Mouse (Mus musculus) mesoderm, embryonic 11.5 days (tissue): ENCODE measurements around the gene Clec16a.
A peak's percentile ranks its signal among the peaks of the same experiment; 100 is the strongest.

ENCODE experiments used
- DNase-seq: peaks from one replicate; pipeline ENCODE4 v3.0.0-alpha.2; 2012; ENCODE audit warnings: low read depth, low spot score

The Clec16a gene

GRCm38 (mm10) chr16:10762569-10763180 lies 217.5 kb downstream of the Clec16a start:
- no peak for DNase-seq

GRCm38 (mm10) chr16:10763540-10764264 lies 218.6 kb downstream of the Clec16a start:
- DNase-seq, result no peak

- no peak for DNase-seq
Observed at GRCm38 (mm10) chr16:10764323-10764722, 219.2 kb downstream of the Clec16a start.

- DNase-seq, result peak; percentile 77
Observed at GRCm38 (mm10) chr16:10767158-10767557, 222.0 kb downstream of the Clec16a start.

GRCm38 (mm10) chr16:10768821-10769220 lies 223.7 kb downstream of the Clec16a start:
- DNase-seq, result no peak

- DNase-seq, result no peak
Observed at GRCm38 (mm10) chr16:10769661-10770060, 224.5 kb downstream of the Clec16a start.

- DNase-seq, result no peak
Observed at GRCm38 (mm10) chr16:10770531-10771325, 225.6 kb downstream of the Clec16a start.

GRCm38 (mm10) chr16:10771769-10772510 lies 226.8 kb downstream of the Clec16a start:
- DNase-seq, result no peak

- DNase-seq, result no peak
Observed at GRCm38 (mm10) chr16:10773543-10773942, 228.4 kb downstream of the Clec16a start.

- no peak for DNase-seq
Observed at GRCm38 (mm10) chr16:10774726-10775125, 229.6 kb downstream of the Clec16a start.

GRCm38 (mm10) chr16:10776322-10776721 lies 231.2 kb downstream of the Clec16a start:
- no peak for DNase-seq

GRCm38 (mm10) chr16:10777579-10778160 lies 232.5 kb downstream of the Clec16a start:
- no peak for DNase-seq

- no peak for DNase-seq
Observed at GRCm38 (mm10) chr16:10780631-10781120, 235.5 kb downstream of the Clec16a start.

GRCm38 (mm10) chr16:10781862-10782371 lies 236.8 kb downstream of the Clec16a start:
- peak; percentile 47 for DNase-seq

GRCm38 (mm10) chr16:10782377-10783151 lies 237.4 kb downstream of the Clec16a start:
- DNase-seq, result no peak

GRCm38 (mm10) chr16:10783152-10783434 lies 238.0 kb downstream of the Clec16a start:
- DNase-seq, result no peak

- DNase-seq, result no peak
Observed at GRCm38 (mm10) chr16:10783451-10783850, 238.3 kb downstream of the Clec16a start.

GRCm38 (mm10) chr16:10783883-10784792 lies 239.0 kb downstream of the Clec16a start:
- peak; percentile 59 for DNase-seq

- peak; percentile 94 for DNase-seq
Observed at GRCm38 (mm10) chr16:10784793-10785370, 239.7 kb downstream of the Clec16a start.
